Mouse (Mus musculus): Measurements from ENCODE around the gene Robo3.

The Robo3 gene

GRCm38 (mm10) chr9:37371232-37371801 lies 61.7 kb downstream of the Robo3 start:
- in situ Hi-C loops (cut with MseI, MboI) = no loop called here

- in situ Hi-C loops (cut with MseI, MboI) = no loop called here
Measured at GRCm38 (mm10) chr9:37368860-37369259, 64.2 kb downstream of the Robo3 start.

- in situ Hi-C loops (cut with MseI, MboI) = no loop called here
Measured at GRCm38 (mm10) chr9:37368081-37368830, 64.8 kb downstream of the Robo3 start.

GRCm38 (mm10) chr9:37367301-37368080 lies 65.6 kb downstream of the Robo3 start, which contains the start of gene Hepacam:
Gene Hepacam (plus strand): TSS chr9:37367351.
- in situ Hi-C loops (cut with MseI, MboI) = no loop called here

- in situ Hi-C loops (cut with MseI, MboI) = no loop called here
Measured at GRCm38 (mm10) chr9:37365706-37366105, 67.3 kb downstream of the Robo3 start.

All from mouse trophoblast stem cell (cell line).